Mouse (Mus musculus): ENCODE data around the gene Bpifb2. TPM values are rescaled to one million over a fixed set of nuclear protein-coding genes. Genes with fewer than 3 reads are reported as not detected.

Bpifb2 gene
- total and polyA plus RNA-seq, 3 experiments = not detected

GRCm38 (mm10) chr2:153933311-153933710 is 58.5 kb downstream of the Bpifb2 start:
- Histone ChIP-seq H3K36me3 (ENCODE audit: control insufficient read depth, insufficient read depth, low read length) (no peaks in the 10 kb centered on the region), H3K9ac (ENCODE audit: low read depth, low read length) (no peak overlapping the region), H3K4me3 (no peak overlapping the region), H3K27ac (no peak overlapping the region), H3K4me1 (ENCODE audit: control insufficient read depth, insufficient read depth, low read length) (no peaks in the 10 kb centered on the region), H3K79me2 (replicated peaks; ENCODE audit: control insufficient read depth, insufficient read depth, low read length) (no peaks in the 10 kb centered on the region), H3K27me3 (ENCODE audit: control insufficient read depth, insufficient read depth, low read length) (no peaks in the 10 kb centered on the region)
- WGBS = 67% methylated on average over 6 of the region's 6 CpGs
- intact Hi-C loops (cut with DNase I) = loop anchor here (5.0 kb wide), 1 partner anchor 266 kb away; no protein-coding TSS in a partner anchor
- no peak for DNase-seq
- TF ChIP-seq EP300 (IDR thresholded peaks at IDR 0.05; ENCODE audit: insufficient read depth, low read depth, low read length) (no peak), POLR2A (IDR thresholded peaks at IDR 0.05; ENCODE audit: insufficient read depth, low read depth, low read length) (no peak), CTCF (IDR thresholded peaks at IDR 0.05) (no peak)

DNA sequence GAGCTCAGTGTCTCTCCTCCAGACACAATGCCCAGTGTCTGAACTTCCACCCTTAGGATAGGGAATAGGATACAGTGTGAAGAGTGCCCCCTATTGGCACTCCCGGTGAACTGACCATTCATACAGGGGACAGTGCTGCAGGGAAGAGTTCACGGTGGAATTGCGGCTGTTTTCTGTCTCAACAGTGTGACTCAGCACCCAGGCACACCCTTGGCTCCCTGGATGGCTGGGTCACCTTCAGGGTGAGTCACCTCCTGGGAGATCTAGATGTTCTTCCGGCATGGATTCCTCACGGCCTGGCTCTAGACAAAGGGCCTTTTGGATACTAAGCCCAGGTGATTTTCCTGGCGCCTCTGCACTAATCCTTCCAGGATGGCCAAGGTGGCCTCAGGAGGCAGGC is 60.5 kb downstream of the Bpifb2 start:
- 90% methylated on average over 6 of the region's 6 CpGs for WGBS
- TF ChIP-seq EP300 (IDR thresholded peaks at IDR 0.05; ENCODE audit: insufficient read depth, low read depth, low read length) = no peak
- TF ChIP-seq POLR2A (IDR thresholded peaks at IDR 0.05; ENCODE audit: insufficient read depth, low read depth, low read length) = no peak
- no peak for TF ChIP-seq CTCF (IDR thresholded peaks at IDR 0.05)
- Histone ChIP-seq H3K79me2 (replicated peaks; ENCODE audit: control insufficient read depth, insufficient read depth, low read length) (no peaks in the 10 kb centered on the region), H3K9ac (ENCODE audit: low read depth, low read length) (no peak overlapping the region), H3K27ac (no peak overlapping the region), H3K4me3 (no peak overlapping the region), H3K36me3 (ENCODE audit: control insufficient read depth, insufficient read depth, low read length) (no peaks in the 10 kb centered on the region), H3K27me3 (ENCODE audit: control insufficient read depth, insufficient read depth, low read length) (no peaks in the 10 kb centered on the region), H3K4me1 (ENCODE audit: control insufficient read depth, insufficient read depth, low read length) (no peaks in the 10 kb centered on the region)
- intact Hi-C loops (cut with DNase I) = no loop called here
- DNase-seq = no peak

- no peak for TF ChIP-seq POLR2A (IDR thresholded peaks at IDR 0.05; ENCODE audit: insufficient read depth, low read depth, low read length)
- no peak for TF ChIP-seq CTCF (IDR thresholded peaks at IDR 0.05)
- TF ChIP-seq EP300 (IDR thresholded peaks at IDR 0.05; ENCODE audit: insufficient read depth, low read depth, low read length) = no peak
- DNase-seq = no peak
- Histone ChIP-seq H3K4me3 (no peak within 1 kb of the TSS), H3K27me3 (ENCODE audit: control insufficient read depth, insufficient read depth, low read length) (no peaks in the 10 kb centered on the region), H3K4me1 (ENCODE audit: control insufficient read depth, insufficient read depth, low read length) (no peaks in the 10 kb centered on the region), H3K36me3 (ENCODE audit: control insufficient read depth, insufficient read depth, low read length) (no peaks in the 10 kb centered on the region), H3K9ac (ENCODE audit: low read depth, low read length) (no peak within 1 kb of the TSS), H3K27ac (no peak within 1 kb of the TSS), H3K79me2 (replicated peaks; ENCODE audit: control insufficient read depth, insufficient read depth, low read length) (no peaks in the 10 kb centered on the region)
- WGBS = 81% methylated on average over 5 of the region's 5 CpGs
- intact Hi-C loops (cut with DNase I) = no loop called here
These were observed 63.0 kb downstream of the Bpifb2 start, which contains the start of gene Bpifb4 for GRCm38 (mm10) chr2:153937843-153938242. Gene Bpifb4 (plus strand): TSS chr2:153938212.

DNA sequence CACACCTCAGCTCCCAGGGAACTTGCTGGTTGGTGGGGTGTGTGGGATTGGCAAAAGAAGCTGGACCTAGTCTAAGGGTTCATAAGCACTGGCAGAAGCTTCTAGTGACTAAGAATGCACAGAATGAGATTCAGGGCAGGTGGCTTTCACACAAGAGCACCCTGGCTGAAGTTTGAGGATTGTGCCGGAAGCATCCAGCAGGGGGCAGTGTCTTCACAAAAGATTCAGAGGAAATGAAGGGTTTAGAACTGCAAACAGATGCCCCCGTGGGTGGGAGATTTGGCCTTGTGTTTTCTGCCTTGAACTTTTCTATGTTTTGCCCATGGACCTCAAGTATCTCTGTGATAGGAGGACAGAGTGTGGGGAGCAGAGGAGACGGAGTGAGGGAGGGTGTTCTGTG is 68.7 kb downstream of the Bpifb2 start:
- DNase-seq = peak; percentile 16 to 46
- intact Hi-C loops (cut with DNase I) = no loop called here
- H3K9ac ChIP-seq (ENCODE audit: low read depth, low read length) = no peak overlapping the region
- TF ChIP-seq POLR2A (IDR thresholded peaks at IDR 0.05; ENCODE audit: insufficient read depth, low read depth, low read length) (no peak), CTCF (IDR thresholded peaks at IDR 0.05) (peak; percentile 81), EP300 (IDR thresholded peaks at IDR 0.05; ENCODE audit: insufficient read depth, low read depth, low read length) (no peak)
- H3K27ac ChIP-seq = no peak overlapping the region
- no peaks in the 10 kb centered on the region for H3K36me3 ChIP-seq (ENCODE audit: control insufficient read depth, insufficient read depth, low read length)
- 30% methylated on average over 3 of the region's 3 CpGs for WGBS
- H3K27me3 ChIP-seq (ENCODE audit: control insufficient read depth, insufficient read depth, low read length) = no peaks in the 10 kb centered on the region
- H3K79me2 ChIP-seq (replicated peaks; ENCODE audit: control insufficient read depth, insufficient read depth, low read length) = no peaks in the 10 kb centered on the region
- H3K4me1 ChIP-seq (ENCODE audit: control insufficient read depth, insufficient read depth, low read length) = no peaks in the 10 kb centered on the region
- H3K4me3 ChIP-seq = no peak overlapping the region

DNA sequence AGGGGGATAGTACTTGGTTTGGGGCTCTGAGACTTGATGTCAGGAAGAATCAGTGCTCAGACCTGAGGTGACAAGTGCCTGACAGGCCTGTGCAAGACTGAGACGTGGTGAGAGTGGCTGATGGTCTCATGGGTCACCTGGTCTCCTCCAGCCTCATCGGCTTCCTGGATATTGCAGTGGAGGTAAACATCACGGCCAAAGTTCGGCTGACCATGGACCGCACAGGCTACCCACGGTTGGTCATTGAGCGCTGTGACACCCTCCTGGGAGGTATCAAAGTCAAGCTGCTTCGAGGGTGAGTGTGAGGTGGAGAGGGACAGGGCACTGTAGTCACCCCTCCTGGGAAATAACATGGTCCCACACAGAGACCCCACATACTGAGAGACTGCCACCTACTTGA is 69.7 kb downstream of the Bpifb2 start:
- no peak overlapping the region for H3K4me3 ChIP-seq
- no peaks in the 10 kb centered on the region for H3K27me3 ChIP-seq (ENCODE audit: control insufficient read depth, insufficient read depth, low read length)
- intact Hi-C loops (cut with DNase I) = no loop called here
- WGBS = 81% methylated on average over 8 of the region's 8 CpGs
- H3K9ac ChIP-seq (ENCODE audit: low read depth, low read length) = no peak overlapping the region
- no peak for TF ChIP-seq EP300 (IDR thresholded peaks at IDR 0.05; ENCODE audit: insufficient read depth, low read depth, low read length)
- no peak for TF ChIP-seq POLR2A (IDR thresholded peaks at IDR 0.05; ENCODE audit: insufficient read depth, low read depth, low read length)
- TF ChIP-seq CTCF (IDR thresholded peaks at IDR 0.05) = no peak
- no peak overlapping the region for H3K27ac ChIP-seq
- no peaks in the 10 kb centered on the region for H3K79me2 ChIP-seq (replicated peaks; ENCODE audit: control insufficient read depth, insufficient read depth, low read length)
- no peaks in the 10 kb centered on the region for H3K4me1 ChIP-seq (ENCODE audit: control insufficient read depth, insufficient read depth, low read length)
- DNase-seq = no peak
- no peaks in the 10 kb centered on the region for H3K36me3 ChIP-seq (ENCODE audit: control insufficient read depth, insufficient read depth, low read length)

Other genes with a start within 250 kb of the Bpifb2 start
- 10 to 100 TPM; 12.3 to 13.2 TPM for gene Commd7, start 242.3 kb upstream of the Bpifb2 start, total RNA-seq (2021)
- gene Commd7, start 242.3 kb upstream of the Bpifb2 start, polyA plus RNA-seq (2012; rRNA removed) = 11.2 and 12.4 TPM in 2 replicates
- 1 to 10 TPM; 1.0 to 1.6 TPM for gene Dnmt3b, start 225.6 kb upstream of the Bpifb2 start, total RNA-seq (2021)
- 0.84 and 1.8 TPM in 2 replicates for gene Dnmt3b, start 225.6 kb upstream of the Bpifb2 start, polyA plus RNA-seq (2012; rRNA removed)
- not detected for gene Dnmt3c, start 178.4 kb upstream of the Bpifb2 start, total RNA-seq (2021)
- gene Dnmt3c, start 178.4 kb upstream of the Bpifb2 start, polyA plus RNA-seq (2012; rRNA removed) = not detected in 2 replicates
- 10 to 100 TPM; 49.6 to 50.4 TPM for gene Mapre1, start 133.8 kb upstream of the Bpifb2 start, total RNA-seq (2021)
- gene Mapre1, start 133.8 kb upstream of the Bpifb2 start, polyA plus RNA-seq (2012; rRNA removed) = 7.0 and 14.7 TPM in 2 replicates
- not detected for gene Efcab8, start 95.1 kb upstream of the Bpifb2 start, total RNA-seq (2021)
- 0.06 and 0.10 TPM in 2 replicates for gene Efcab8, start 95.1 kb upstream of the Bpifb2 start, polyA plus RNA-seq (2012; rRNA removed)
- gene Sun5, start 4.0 kb upstream of the Bpifb2 start, total RNA-seq (2021) = not detected
- not detected in 2 replicates for gene Sun5, start 4.0 kb upstream of the Bpifb2 start, polyA plus RNA-seq (2012; rRNA removed)
- not detected for gene Bpifb6, start 25.3 kb downstream of the Bpifb2 start, total RNA-seq (2021)
- not detected in 2 replicates for gene Bpifb6, start 25.3 kb downstream of the Bpifb2 start, polyA plus RNA-seq (2012; rRNA removed)
- not detected for gene Bpifb3, start 43.2 kb downstream of the Bpifb2 start, total RNA-seq (2021)
- gene Bpifb3, start 43.2 kb downstream of the Bpifb2 start, polyA plus RNA-seq (2012; rRNA removed) = not detected in 2 replicates
- gene Bpifb4, start 63.2 kb downstream of the Bpifb2 start, total RNA-seq (2021) = not detected
- not detected in 2 replicates for gene Bpifb4, start 63.2 kb downstream of the Bpifb2 start, polyA plus RNA-seq (2012; rRNA removed)
- not detected for gene Bpifa6, start 99.9 kb downstream of the Bpifb2 start, total RNA-seq (2021)
- gene Bpifa6, start 99.9 kb downstream of the Bpifb2 start, polyA plus RNA-seq (2012; rRNA removed) = 0.06 TPM in 1 of 2 replicates, not detected in the other
- gene Bpifa2, start 133.2 kb downstream of the Bpifb2 start, total RNA-seq (2021) = not detected
- gene Bpifa2, start 133.2 kb downstream of the Bpifb2 start, polyA plus RNA-seq (2012; rRNA removed) = not detected in 2 replicates

Measured in heart, adult 2 months (tissue).